Mouse (Mus musculus) lung, postnatal 4 days (tissue): ENCODE results near the gene Rbm47.

Experiments used
- DNase-seq, 2 experiments: peaks; one replicate each; pipeline ENCODE4 v3.0.0; 2021

Rbm47 gene

GRCm38 (mm10) chr5:66156431-66156962 lies 16.4 kb downstream of the Rbm47 start:
- DNase-seq, result no peak

- DNase-seq, result no peak
Observed at GRCm38 (mm10) chr5:66154616-66155015, 18.3 kb downstream of the Rbm47 start.

DNA sequence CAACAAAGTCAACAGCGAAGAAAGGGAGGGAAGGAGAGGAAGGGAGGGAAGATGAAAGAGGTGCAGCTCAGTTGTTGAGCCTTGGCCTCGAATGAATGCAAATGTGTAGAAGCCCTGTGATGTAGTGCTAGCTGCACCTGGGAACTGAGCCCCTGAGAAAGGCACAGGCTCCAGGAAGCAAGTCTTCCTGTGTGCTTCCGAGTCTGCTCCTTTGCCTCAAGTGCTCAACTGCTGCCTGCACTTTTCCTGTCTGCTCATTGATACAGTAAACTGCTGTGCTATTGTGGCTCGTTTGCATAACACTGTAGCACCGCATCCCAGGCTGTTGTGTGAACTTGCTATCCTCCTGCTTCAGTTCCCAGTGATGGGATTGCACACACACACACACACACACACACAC lies 19.4 kb downstream of the Rbm47 start:
- no peak for DNase-seq

DNA sequence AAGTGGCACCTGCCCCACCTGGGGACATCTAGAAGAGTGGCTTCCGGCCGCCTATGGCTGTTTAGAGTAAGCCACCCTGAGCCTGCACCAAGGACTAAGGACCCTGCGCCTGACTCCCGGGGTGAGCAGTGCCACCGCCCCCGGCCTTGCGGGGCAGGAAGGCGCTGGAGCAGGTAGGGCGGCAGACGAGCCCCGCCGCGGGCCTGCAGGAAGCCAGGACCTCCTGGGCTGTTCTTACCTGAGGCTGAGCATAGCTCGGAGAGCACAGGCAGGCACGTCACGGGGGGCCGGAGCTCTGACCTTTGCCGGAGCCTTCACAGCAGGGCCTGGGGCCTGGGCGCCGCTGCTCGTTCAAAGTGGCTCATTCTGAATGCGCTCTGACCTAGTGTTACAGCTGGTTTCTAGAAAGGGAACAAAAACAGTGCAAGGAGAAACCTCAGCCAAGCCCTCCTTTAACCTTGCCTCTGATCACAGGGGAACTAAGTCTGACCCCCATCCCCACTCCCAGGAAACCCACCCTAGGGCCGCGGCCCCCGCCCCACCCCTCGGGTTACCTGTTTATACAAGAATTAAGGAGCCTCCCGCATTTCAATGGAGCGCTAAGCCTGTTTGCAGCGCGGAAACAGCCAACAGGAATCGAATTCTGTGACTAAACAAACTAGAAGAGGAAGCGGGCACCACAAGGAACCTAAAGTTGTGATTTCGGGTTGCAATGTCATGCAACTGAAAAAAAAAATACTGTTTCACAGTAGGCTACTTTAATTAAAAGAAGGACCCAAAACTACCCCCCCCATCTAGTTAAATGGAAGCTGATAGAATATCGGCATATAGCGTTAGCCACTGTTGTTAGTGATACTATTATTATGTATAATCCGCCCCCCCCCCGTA lies 21.4 kb downstream of the Rbm47 start:
- DNase-seq, result peak; percentile 64 to 69

DNA sequence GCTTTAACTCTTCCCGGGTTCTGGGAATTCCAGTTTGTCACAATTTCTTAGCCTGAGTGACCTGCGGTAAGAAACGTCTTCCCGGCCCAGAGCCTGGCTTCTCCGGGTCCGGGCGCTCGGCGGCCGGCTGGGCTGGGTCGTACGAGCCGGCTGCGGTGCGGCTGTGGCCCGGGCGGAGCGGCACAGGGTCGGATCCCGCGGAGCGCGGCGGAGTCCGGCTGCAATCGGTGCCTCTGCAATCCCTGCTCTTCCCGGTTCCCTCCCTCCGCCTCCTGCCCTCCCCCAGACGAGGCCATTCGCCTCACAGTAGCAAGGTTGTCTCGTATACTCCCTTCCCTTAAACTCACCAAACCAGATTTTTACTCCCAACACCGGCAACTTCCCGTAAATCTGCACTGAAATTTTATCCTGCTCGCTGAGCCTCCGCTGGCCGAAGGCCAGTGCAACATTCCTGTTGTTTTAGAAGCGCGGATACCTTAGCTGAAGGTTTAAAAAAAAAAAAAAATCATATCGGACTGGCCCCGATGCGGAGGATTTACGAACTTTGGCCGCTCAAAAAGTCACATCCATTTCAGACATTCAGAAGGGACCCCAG lies 22.1 kb downstream of the Rbm47 start:
- DNase-seq, result peak; percentile 74 to 83

DNA sequence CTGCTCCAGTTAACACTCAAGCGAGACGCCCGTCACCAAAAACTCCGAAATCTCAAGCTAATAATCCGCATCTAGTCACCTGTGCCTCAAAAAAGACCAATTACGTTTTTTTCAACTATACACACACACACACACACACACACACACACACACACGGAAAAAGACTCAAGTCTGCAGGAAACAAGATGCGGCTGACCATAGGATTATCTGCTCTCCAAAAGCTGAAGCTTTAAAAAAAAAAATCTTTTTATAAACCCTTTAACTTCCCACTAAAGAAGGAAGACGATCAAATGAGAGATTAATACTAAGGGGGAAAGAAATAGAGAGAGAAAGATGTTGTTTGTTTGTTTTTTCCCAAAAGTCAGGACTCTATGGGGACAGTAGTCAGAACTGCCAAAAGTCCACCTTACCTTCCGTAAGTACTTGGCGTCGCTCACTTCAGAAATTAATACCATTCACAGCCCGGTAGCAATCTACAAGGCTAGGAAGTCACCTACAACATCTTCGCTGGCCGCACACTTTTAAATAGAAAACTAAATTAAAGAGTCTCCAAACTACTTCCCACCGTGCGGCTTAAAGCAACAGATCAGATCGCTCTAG lies 22.7 kb downstream of the Rbm47 start:
- DNase-seq, result no peak

DNA sequence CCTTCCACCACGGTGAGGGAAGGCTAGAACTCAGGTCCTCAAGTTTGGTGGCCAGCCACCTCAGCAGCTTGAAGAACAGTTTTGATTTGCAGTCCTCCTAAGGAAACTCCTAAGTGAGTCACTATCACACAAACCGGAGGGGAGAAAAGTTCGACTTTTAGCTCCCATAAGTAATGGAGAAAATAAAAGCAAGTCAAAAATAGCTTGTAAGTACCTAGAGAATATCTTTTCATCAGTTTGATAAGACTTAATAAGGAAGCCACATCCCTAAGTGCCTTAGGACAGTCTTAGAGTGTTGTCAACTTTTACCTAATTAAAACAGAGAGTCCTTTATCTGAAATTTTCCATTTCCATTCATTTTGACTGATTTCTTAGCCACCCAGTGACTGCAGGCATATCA lies 23.3 kb downstream of the Rbm47 start:
- DNase-seq, result no peak

DNA sequence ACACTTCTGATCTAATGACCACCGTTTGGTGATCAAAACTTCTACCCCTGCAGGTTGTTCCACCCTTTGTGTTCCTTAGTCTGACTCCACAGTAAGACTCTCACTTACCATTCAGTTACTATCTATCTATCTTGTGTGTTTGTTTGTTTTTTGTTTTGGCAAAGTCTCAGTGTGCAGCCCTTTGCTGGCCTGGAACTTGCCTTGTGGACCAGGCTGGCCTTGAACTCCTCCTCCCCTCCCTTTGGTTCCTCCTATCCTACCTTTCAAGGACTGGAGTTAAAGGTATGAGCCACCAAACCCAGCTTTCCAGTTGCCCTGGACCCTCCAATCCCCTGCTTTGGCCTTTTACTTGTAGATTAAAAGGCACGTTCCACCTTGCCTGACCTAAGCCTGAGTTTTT lies 23.8 kb downstream of the Rbm47 start:
- DNase-seq, result no peak

GRCm38 (mm10) chr5:66147313-66147712 lies 25.6 kb downstream of the Rbm47 start:
- DNase-seq, result no peak

- no peak for DNase-seq
Observed at GRCm38 (mm10) chr5:66145583-66145982, 27.3 kb downstream of the Rbm47 start.

DNA sequence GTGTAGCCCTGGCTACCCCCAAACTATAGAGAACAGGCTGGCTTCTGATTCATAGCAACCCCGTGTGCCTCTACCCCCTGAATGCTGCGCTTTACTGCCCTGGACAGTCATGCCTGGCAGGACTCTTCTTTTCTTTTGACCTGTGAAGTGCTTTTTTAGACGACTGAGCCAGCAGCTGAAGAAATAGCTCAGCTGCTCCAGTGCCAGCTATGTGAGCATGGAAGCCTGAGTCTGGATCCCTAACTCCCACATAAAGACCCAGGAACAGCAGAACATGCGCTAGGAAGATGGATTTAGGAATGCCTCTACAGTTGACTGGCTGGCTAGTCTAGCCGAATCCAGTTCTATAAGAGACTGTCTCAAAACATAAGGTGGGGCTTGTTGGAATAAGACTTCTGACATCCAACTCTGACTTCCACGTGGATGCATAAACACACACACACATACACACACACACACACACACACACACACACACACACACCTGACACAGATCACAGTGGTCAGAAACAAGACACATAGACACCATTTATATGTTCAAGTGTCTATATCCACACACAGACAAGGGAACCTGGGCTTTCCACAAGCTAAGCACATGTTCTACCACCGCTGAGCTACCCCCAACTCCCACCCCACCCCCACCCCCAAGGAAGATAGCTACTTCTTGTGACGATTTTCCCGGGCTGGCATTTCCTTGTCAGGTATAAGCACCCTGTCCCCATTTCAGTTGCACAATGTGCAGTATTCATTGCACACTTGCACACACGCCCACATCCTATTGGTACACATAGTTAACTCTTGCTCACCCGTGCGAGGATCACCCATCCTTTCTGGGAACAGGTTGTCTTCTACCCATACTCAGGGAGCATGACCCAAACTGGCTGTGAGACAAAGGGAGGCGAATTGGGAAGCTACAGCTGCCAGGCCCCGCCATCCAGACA lies 29.6 kb downstream of the Rbm47 start:
- no peak for DNase-seq

GRCm38 (mm10) chr5:66141474-66141873 lies 31.4 kb downstream of the Rbm47 start:
- no peak for DNase-seq

DNA sequence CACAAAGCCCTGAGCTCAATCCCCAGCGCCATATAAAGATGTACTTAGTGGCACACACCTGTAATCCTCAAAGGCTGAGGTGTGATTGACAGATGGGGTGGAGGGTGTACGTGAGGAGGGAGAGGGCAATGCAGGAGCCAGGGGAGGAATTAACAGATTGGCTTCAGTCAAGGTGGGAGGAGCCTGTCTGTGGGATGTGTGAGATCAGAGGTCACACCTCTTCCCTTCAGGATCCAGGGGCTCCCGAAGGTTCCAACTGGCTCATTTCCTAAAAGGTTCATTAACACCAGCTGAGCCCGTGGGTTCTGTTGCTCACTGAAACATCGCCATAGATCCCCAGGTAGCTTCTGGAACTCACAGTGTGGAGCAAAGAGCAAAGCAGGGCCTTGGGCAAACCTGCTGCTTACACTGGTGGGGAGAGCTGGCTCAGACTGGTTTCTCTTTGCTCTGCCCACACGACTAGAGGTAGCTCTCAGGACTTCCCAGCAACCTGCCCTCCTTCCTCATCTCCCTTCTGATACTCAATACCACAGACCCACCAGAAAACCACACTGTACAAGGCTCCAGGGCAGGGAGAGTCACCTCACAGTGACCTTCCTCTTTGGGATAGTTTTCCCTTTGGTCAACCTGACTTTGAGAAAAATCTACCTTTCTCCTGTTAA lies 33.2 kb downstream of the Rbm47 start:
- DNase-seq, result no peak

DNA sequence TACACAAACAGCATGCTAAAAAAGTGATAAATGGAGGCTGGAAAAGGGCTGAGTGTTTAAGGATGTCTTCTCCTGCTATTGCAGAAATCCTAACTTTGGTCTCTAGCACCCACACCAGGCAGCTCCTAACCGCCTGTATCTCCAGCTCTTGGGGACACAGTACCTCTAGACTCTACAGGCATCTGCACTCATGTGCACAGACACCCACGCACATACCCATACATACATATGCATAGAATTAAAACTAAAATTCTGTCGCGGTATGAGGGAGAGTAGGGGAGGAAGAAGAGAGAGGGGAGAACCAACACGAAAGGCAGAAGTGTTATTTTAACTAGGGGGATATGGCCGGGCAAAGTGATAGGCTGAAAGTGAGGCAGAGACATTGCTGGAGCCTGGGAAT lies 33.7 kb downstream of the Rbm47 start:
- no peak for DNase-seq

DNA sequence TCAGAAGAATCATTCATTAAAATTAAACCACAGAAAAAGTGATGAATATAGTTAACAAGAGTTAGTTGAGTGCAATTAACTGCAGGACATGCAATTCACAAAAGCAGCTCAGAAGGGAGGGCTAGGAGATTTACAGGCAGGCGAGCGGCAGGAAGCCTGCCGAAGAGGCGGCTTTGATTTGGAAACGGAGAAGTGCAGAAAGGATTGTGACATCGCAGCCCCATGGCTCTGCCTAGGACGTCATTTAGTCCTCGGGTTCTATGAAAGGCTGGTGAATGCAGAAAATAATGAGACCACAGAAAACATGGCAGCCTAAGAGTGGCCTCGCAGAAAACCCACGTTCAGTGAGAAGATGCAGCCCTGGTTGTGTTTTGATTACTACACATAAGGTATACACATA lies 34.3 kb downstream of the Rbm47 start:
- DNase-seq, result peak; percentile 52 to 59

DNA sequence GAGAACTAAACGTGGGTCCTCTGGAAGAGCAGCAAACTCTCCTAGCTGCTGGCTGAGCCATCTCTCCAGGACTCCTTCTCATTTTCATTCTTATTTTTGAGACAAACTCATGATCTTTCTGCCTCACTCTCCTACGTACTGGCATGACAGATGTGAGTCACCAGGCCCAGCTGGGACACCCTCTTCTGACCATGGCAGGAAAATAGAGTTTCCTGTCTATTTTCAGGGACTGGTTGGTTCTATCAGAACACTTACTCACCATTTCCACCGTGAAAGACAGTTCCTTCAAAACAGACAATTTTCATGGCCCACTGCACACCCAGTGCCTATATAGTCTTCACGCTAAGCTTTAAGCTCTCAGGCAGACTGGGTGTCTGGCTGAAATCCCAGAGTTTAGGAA lies 35.7 kb downstream of the Rbm47 start:
- no peak for DNase-seq

- DNase-seq, result no peak
Observed at GRCm38 (mm10) chr5:66135853-66136210, 37.1 kb downstream of the Rbm47 start.

GRCm38 (mm10) chr5:66135161-66135852 lies 37.6 kb downstream of the Rbm47 start:
- DNase-seq, result no peak

DNA sequence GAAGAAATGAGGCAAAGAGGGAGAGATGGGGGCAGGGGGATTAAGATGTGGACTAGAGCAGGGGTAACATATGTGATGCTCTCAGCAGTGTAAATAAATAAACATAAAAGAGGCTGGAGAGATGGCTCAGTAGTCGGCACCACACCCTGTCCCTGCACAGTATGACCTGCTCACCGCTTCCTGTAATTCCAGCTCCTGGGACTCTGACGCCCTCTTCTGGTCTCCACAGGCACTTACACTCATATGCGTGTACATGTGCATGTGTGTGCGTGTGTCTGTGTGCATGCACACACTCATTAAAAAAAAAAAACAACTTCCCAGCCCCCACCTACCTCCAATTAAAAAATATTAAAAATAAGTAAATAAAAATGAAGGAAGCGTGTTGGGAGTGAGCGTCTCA lies 38.3 kb downstream of the Rbm47 start:
- DNase-seq, result no peak

DNA sequence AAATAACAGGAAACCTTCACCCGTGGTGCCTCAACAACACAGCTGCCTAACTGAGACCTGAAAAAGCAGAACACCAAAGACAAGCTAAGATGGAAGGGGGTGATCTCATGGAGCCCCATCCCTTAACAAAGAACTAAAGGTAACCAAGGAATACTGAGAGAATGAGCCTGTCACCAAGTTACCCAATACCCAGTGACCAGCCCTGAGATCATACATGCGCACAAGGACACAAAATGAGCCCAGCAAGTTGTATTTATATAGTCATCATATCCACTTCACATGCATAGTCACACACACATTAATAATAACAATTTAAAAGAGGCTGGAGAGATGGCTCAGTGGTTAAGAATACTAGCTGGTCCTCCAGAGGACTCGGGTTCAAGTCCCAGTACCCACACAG lies 44.0 kb downstream of the Rbm47 start:
- no peak for DNase-seq

DNA sequence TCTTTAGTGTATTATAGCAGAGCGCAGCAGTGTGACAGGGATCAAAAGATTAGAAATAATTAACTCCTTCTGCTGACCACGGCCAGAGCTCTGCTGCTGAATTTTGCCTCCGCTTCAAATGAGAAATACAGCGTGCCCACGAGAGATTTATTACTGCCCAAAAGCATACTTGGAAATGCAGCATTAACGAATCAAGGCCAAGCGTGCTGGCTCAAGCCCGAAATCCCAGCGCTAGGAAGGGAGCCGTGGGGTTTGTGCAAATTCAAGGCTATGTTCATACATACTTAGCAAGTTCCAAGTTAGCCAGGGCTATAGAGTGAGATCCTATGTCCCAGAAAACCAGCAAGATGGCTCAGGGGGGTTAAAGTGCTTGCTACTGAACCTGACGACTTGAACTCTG lies 47.5 kb downstream of the Rbm47 start:
- no peak for DNase-seq

GRCm38 (mm10) chr5:66124931-66125330 lies 48.0 kb downstream of the Rbm47 start:
- no peak for DNase-seq
